Mouse (Mus musculus) spleen, postnatal 4 days (tissue): ENCODE results near the gene Hypk.

Experiments
- DNase-seq, 2 experiments: peaks; one replicate each; pipeline ENCODE4 v3.0.0; 2022; ENCODE audit warnings: low spot score in 2 of 2

Gene Hypk

DNA sequence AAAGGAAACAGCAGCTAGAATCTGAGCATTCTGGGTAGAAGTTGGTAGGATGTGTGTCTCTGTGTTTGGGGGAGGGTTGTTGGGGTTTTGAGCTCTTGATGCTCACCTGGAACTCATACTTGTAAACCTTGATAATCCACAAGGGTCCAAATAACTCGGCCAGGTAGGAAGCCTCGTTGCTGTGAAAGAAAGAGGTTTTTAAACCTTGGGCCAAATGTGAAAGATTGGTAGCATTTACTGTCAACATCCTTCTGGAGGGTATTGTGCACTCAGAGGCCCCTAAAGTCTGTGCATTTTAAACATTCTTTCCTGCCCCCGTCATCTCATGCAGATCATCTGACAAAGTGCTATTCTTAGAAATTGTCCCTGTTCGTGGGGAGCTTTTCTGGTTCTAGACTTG lies at the start of gene Hypk:
Gene Hypk, plus strand, starts transcription at position 301 of the 400 bp plus-strand sequence.
- DNase-seq = no peak

GRCm38 (mm10) chr2:121403296-121403695 lies 49.8 kb upstream of the Hypk start:
- no peak for DNase-seq

DNA sequence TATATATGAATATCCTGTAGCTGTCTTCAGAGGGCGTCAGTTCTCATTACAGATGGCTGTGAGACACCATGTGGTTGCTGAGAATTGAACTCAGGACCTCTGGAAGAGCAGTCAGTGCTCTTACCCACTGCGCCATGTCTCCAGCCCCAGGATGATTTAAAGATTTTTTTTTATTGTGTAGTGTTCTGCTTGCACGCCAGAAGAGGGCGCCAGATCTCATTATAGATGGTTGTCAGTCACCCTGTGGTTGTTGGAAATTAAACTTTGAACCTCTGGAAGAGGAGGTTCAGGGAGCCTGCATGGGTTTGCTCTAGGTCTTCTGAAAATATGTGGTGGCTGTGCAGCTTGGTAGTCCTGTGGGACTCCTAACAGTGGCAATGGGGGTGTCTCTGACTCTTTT lies 44.9 kb upstream of the Hypk start:
- peak; percentile 57 to 88 for DNase-seq

GRCm38 (mm10) chr2:121412843-121413386 lies 40.2 kb upstream of the Hypk start:
- DNase-seq = peak in 1 of 2 experiments; percentile 21

- DNase-seq = peak; percentile 94 to 97
These were observed 39.6 kb upstream of the Hypk start, which contains the start of the genes Pdia3 and Catsper2 for GRCm38 (mm10) chr2:121413387-121414042. Pdia3 (plus strand) TSS chr2:121413775. Catsper2 (minus strand) TSS chr2:121413792.

GRCm38 (mm10) chr2:121414139-121414685 lies 38.9 kb upstream of the Hypk start:
- no peak for DNase-seq

- no peak for DNase-seq
These were observed 38.0 kb upstream of the Hypk start for GRCm38 (mm10) chr2:121415103-121415502.

- no peak for DNase-seq
These were observed 37.5 kb upstream of the Hypk start for GRCm38 (mm10) chr2:121415591-121415990.

GRCm38 (mm10) chr2:121416356-121416755 lies 36.7 kb upstream of the Hypk start:
- no peak for DNase-seq

DNA sequence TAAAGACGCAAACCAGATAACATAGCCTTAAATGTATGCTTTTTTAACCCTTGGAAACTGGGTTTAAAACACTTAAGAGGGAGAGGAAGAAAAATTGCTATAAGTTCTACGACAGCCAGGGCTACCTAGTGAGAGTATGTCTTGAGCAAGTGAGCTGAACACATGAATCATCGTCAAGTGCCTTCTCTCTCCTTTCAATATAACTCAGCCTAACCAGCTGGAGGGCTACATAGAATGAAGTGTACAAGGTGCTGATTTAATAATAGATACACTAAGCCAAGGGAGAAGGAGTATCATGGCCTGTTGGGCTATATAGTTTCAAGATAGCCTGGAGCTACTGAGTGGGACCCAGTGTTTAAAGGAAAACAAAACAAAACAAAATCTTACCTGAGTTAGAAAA lies 34.6 kb upstream of the Hypk start:
- no peak for DNase-seq

DNA sequence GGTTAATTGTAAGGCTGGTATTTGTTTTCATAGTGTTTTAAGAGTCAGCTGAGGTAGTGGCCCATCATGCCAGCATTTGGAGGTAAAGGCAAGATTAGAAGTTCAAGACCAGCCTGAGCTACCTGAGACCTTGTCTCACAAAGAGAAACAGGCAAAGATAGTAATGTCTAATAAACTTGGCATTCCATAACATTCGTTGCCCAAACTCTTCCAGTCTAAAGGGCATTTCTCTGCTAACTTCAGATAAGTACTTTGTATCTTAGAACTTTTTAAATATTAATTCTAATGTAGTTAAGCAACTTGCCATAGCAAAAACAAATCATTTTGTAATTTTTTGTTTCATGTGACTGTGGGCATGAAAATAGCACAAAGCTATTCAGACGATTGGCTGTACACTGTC lies 29.9 kb upstream of the Hypk start:
- no peak for DNase-seq

DNA sequence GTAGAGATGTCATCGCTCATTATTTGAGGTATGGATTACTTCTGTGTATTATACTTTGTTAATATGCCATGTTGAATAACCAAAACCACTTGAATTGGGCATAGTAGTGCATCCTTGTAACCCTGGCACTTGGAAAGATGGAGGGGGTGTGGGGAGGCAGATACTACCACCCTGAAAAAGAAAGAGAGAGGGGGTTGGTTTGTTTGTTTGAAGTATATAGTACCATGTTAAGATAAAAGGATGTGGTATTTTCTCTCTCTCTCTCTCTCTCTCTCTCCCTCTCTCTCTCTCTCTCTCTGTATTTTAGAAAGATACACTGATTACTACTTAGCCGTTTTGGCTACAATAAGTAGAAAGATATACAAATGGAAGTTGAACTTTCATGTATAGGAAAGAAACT lies 27.2 kb upstream of the Hypk start:
- no peak for DNase-seq

DNA sequence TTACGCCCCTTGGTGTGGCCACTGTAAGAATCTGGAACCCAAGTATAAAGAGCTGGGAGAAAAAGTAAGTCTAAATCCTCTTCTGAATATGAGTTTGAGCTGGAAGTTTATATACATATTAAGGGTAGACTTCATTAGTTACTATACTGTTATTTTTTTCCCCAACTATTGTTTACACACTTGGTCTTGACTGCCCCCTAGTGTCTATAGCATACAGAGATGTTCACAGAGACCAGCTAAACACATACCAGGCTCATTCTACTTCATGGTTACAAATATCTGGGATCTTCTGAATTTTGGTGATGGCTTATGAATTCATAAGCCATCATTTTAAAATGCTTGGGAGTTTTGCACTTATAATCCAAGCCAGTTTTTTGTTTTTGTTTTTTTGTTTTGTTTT lies 18.2 kb upstream of the Hypk start:
- DNase-seq = no peak

GRCm38 (mm10) chr2:121439746-121440145 lies 13.3 kb upstream of the Hypk start:
- DNase-seq = no peak

DNA sequence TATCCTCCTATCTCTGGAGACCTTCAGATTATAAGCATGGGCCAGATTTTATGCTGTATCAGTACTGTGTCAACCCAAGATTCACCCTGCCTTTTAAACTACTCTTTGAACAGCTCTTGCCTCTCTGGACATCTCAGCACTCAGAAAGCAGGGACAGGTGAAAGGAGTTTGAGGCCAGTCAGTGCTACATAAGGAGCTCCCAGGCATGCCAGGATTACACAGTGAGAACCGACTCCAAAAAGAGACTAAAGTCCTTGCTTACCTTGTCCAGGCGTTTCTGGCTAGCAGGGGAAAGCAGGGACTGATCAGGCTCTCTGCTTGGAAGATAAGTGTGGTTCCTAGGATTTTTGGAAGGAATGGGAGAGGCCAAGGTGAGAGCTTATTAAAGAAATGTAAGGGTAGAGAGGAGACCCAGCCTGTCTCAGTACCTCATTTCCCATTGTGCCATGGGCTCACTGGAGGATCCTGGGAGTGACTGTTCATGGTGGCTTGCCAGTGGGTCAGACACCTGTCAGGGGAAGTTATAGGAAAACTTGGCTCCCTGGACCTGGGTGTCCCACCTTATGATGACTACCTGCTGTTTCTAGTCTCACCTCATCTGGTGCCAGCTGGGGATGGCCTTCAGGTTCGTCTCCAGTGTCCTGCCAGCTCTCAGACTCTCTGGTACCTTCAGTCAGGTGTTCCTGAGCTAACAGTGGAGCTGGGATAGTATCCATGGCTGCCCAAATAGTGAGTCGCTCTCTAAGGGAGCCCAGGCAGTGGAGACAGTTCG lies 12.1 kb upstream of the Hypk start:
- no peak for DNase-seq

- peak; percentile 58 to 68 for DNase-seq
These were observed 11.3 kb upstream of the Hypk start for GRCm38 (mm10) chr2:121441800-121442199.

DNA sequence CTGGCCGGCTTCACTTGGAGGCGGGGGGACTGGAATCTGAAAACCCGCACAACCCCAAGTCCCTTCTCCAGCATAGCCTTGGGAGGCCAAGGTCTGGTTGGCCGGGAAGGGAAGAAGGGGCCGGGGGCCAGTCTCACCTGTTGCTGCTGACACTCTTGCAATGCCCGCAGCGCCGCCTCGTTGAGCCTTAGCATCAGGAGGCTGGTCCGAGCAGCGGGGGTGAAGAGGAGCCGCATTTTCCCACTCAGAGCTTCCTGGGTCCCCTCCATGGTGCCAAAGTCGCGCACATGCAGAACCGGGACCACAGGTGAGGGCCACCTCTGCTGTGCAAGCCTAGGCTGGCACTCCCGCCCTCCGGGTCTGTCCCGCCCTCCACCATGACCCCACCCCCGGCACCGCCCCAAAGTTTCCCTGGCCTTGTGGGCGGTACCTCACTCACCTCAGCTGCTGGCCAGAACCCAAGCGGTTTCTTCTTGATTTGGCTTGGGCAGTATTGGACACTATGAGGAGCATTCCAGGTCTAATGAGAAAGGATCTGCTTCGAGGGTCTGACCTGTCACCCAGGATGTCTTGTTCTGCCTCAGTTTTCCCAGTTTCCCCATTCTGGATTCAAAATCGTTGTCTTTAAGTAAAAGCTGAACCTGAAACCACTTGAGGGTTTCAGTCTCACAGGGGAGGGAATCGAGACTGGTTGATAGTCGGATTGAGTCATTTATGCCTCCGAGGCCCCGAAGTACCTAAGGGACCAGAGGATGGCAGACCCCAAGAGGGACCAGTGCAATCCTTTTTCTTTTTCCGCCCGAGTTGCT lies 10.6 kb upstream of the Hypk start:
- peak; percentile 81 to 89 for DNase-seq

DNA sequence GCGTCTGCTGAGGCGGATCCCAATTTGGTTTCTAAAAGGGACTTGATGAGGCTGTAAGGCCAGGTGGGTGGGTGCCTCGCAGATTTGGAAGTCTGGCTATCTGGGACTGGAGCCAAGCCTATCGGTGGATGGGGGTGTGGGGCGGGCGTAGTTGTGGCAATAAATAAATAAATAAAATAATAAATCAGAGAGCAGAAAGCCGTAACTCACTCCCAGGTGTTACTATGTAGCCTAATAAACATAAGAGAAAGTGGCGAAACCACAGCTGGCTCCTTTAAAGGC lies 10.1 kb upstream of the Hypk start:
- DNase-seq = no peak

DNA sequence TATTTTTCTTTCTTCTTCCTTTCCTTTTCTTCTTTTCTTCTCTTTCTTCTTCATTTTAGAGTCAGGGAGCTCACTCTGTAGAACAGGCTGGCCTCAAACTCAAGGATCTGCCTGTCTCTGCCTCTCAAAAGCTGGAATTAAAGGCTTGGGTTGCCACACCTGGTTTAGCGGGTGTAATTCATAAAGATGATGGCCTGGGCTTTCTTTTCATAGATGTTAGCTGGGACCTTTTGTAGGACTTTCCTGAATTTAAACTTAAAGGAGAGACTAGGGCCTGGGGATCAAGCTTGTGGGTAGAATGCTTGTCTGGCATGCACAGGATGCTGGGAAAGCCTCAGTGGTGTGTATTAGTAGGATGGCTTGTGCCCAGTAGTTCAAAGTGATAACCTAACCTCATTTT lies 8.9 kb upstream of the Hypk start, which contains the start of gene Ell3:
Gene Ell3, minus strand, starts transcription at position 101 of the 400 bp plus-strand sequence.
- no peak for DNase-seq

DNA sequence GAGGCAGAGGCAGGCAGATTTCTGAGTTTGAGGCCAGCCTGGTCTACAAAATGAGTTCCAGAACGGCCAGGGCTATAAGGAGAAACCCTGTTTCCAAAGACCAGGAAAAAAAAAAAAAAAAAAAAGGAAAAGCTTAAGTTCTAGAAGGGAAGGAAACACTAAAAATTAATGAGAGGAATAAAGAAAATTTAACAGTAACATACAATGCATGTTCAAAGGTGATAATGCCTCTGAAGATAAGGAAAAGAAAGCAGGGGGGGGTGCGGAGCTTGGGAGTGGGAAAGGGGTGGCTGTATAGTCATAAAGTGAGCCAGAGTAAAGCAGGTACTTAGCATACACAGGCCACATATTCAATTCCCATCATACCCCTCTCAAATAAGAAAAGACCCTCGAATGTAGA lies 8.0 kb upstream of the Hypk start:
- no peak for DNase-seq

GRCm38 (mm10) chr2:121446506-121446905 lies 6.6 kb upstream of the Hypk start:
- no peak for DNase-seq

DNA sequence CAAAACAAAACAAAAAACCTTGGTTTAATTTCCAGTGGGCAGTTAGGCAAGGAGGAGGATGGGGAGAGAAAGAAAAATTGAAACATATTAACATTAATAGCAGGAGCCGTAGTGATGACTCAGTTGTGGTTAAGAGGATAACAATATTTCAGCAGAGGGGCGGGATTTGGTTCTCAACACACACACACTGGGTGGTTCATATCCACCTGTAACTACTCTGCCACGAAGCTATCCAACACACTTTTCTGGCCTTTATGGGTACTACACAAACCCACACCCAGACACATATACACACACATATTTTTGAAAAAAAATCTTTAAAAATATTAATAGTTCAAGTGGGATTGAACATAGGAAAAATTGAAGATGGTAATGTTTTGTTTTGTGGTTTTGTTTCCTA lies 6.1 kb upstream of the Hypk start:
- DNase-seq = no peak
